Mouse (Mus musculus) thymus, adult 2 months (tissue): Measurements from ENCODE around the gene Eif1ad.

Source experiments
- CTCF ChIP-seq: fragments of 200-500 bp; IDR thresholded peaks from 2 replicates; pipeline ENCODE4 v1.5.1; 2012; ENCODE audit warnings: mild to moderate bottlenecking, control low read depth, low read length, moderate library complexity, borderline replicate concordance; ENCODE audit not compliant: control insufficient read depth, poor library complexity, insufficient read depth; ENCODE audit errors: extremely low read depth
- POLR2A ChIP-seq: fragments of 200-500 bp; IDR thresholded peaks from 2 replicates; pipeline ENCODE4 v1.6.1; 2012; ENCODE audit warnings: mild to moderate bottlenecking, low read length, control low read depth, moderate library complexity; ENCODE audit not compliant: control insufficient read depth, poor library complexity, insufficient read depth; ENCODE audit errors: extremely low read depth

GRCm38 (mm10) chr19:5337975-5338374, 28.6 kb upstream of the Eif1ad start:
- TF ChIP-seq CTCF (no peak), POLR2A (no peak)
